Mouse (Mus musculus): Measurements from ENCODE around the gene Eif4enif1.
"Not testable (repeated sequence)": the region's sequence is repeated elsewhere in the genome, so short reads cannot be mapped to it uniquely, and the experiment has no call there.

DNA sequence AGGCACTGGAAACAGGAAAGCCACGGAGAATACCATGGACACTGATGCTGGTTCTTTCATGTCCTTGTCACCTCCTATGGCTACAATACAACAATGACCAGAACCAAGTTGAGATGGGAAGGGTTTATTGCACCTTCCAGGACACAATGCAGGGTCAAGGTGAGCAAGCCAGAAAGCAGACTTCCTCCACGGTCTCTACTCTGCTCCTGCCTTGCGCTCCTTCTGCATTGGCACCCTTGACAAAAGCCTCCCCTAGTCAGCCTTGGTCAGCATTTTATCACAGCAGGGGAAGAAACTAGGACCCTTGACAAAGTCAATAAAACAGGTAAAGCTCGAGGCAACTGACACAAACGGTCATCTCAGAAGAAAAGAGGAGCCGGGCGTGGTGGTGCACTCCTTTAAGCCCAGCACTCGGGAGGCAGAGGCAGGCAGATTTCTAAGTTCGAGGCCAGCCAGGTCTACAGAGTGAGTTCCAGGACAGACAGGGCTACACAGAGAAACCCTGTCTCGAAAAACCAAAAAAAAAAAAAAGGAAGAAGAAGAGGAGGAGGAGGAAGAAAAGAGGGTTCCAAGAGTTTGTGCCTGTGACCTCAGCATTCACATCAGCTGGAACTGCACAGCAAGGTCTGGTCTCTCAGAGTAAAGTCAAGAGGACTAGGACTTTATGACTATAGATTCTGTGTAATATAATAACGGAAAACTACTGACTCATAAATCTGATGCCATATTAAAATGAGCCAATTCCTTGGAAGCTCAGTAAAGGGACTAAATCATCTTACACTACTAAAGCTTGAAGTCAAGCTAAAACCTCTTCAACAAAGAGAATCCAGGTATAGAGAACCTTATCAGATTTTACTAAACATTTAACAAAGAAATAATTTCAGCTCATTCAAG, 28.5 kb upstream of the Eif4enif1 start:
- not testable (repeated sequence) for TF ChIP-seq CTCF, POLR2A (IDR thresholded peaks at IDR 0.05; ENCODE audit: extremely low read depth, insufficient read depth, low read length)

Data from cortical plate, adult 2 months (tissue).